Mouse (Mus musculus) MEL (cell line): ENCODE results near the gene BC051142. TPM values are rescaled to one million over a fixed set of nuclear protein-coding genes. Genes with fewer than 3 reads are reported as not detected.
"Not testable (repeated sequence)": the region's sequence is repeated elsewhere in the genome, so short reads cannot be mapped to it uniquely, and the experiment has no call there.

Experiments
- DNase-seq: peaks from one replicate; pipeline ENCODE4 v3.0.0; 2011; ENCODE audit warnings: low read depth, low spot score
- H3K27ac ChIP-seq: 2 replicates; pipeline ENCODE4 v1.5.1; 2012; ENCODE audit warnings: low read depth, mild to moderate bottlenecking, control low read depth, low read length, moderate library complexity; ENCODE audit not compliant: control insufficient read depth
- H3K27me3 ChIP-seq, 2 experiments: fragments of 150-350 bp in 1 of 2; sonication (generic) in 1 of 2; 2 replicates each; pipeline ENCODE4 v1.6.1; 2012; ENCODE audit warnings: low read length in 2 of 2, mild to moderate bottlenecking in 2 of 2, improper control_type of control experiment in 1 of 2, moderate library complexity in 1 of 2; ENCODE audit not compliant: insufficient read depth in 2 of 2, control insufficient read depth in 1 of 2
- H3K36me3 ChIP-seq, 2 experiments: 2 replicates each; pipeline ENCODE4 v1.6.1; 2012 to 2014; ENCODE audit warnings: low read length in 2 of 2, improper control_type of control experiment in 1 of 2, inconsistent platforms in 1 of 2, mild to moderate bottlenecking in 1 of 2; ENCODE audit not compliant: insufficient read depth in 2 of 2, control insufficient read depth in 1 of 2
- H3K4me1 ChIP-seq, 2 experiments: fragments of 150-350 bp in 1 of 2; sonication (generic) in 1 of 2; 2 replicates each; pipeline ENCODE4 v1.6.1; 2012; ENCODE audit warnings: low read length in 2 of 2, improper control_type of control experiment in 1 of 2, mild to moderate bottlenecking in 1 of 2; ENCODE audit not compliant: insufficient read depth in 2 of 2, control insufficient read depth in 1 of 2
- H3K4me3 ChIP-seq, 2 experiments: fragments of 150-350 bp in 1 of 2; sonication (generic) in 1 of 2; 2 replicates each; pipeline ENCODE4 v1.5.1; 2012; ENCODE audit warnings: low read depth in 2 of 2, low read length in 2 of 2, mild to moderate bottlenecking in 2 of 2, moderate library complexity in 2 of 2, control low read depth in 1 of 2, improper control_type of control experiment in 1 of 2; ENCODE audit not compliant: control insufficient read depth in 1 of 2, insufficient read depth in 1 of 2
- H3K79me2 ChIP-seq: 2 replicates; pipeline ENCODE4 v1.6.1; 2012; ENCODE audit warnings: mild to moderate bottlenecking, low read length, moderate library complexity; ENCODE audit not compliant: control insufficient read depth, poor library complexity, insufficient read depth
- H3K9ac ChIP-seq: 2 replicates; pipeline ENCODE4 v1.6.1; 2012; ENCODE audit warnings: low read depth, mild to moderate bottlenecking, control low read depth, low read length, moderate library complexity; ENCODE audit not compliant: control insufficient read depth, poor library complexity, severe bottlenecking
- H3K9me3 ChIP-seq: fragments of 150-350 bp; sonication (generic); replicated peaks from 2 replicates; pipeline ENCODE4 v1.6.1; 2012; ENCODE audit warnings: mild to moderate bottlenecking, low read length, improper control_type of control experiment, moderate library complexity; ENCODE audit not compliant: insufficient read depth
- KAT2A ChIP-seq: conservative IDR thresholded peaks from 2 replicates; pipeline ENCODE4 v1.6.1; 2012; ENCODE audit warnings: low read depth, low read length, improper control_type of control experiment, inconsistent platforms
- MXI1 ChIP-seq: IDR thresholded peaks from 2 replicates; pipeline ENCODE4 v1.6.1; 2011; ENCODE audit warnings: mild to moderate bottlenecking, low read depth, low read length, improper control_type of control experiment
- UBTF ChIP-seq: IDR thresholded peaks from 2 replicates; pipeline ENCODE4 v1.6.1; 2012; ENCODE audit warnings: low read depth, mild to moderate bottlenecking, inconsistent platforms, low read length, improper control_type of control experiment, moderate library complexity, borderline replicate concordance; ENCODE audit not compliant: insufficient read depth
- USF1 ChIP-seq: IDR thresholded peaks from 2 replicates; pipeline ENCODE4 v1.6.1; 2014; ENCODE audit warnings: low read depth, mild to moderate bottlenecking, inconsistent platforms, low read length, improper control_type of control experiment, moderate library complexity
- polyA plus RNA-seq, 2 experiments: library from polyadenylated mRNA; stranded (reverse) in 1 of 2; unstranded in 1 of 2; fragments of >175 nt in 1 of 2; fragments of >200 nt in 1 of 2; gene quantifications; 2 replicates each; pipeline versions ENCODE4 v1.2.1 to v1.2.4; 2012; ENCODE audit warnings: low replicate concordance in 2 of 2, low read depth in 1 of 2; ENCODE audit not compliant: insufficient read length in 2 of 2, insufficient read depth in 1 of 2, missing spikeins in 1 of 2
- total RNA-seq: library from RNA; depleted of rRNA; stranded (reverse); fragments of 300-350 nt; gene quantifications from 2 replicates; pipeline ENCODE4 v1.2.3, GENCODE M21; 2012; rRNA removed

Gene BC051142
- total and polyA plus RNA-seq, 3 experiments: 0.06 TPM; not detected in 2

- not testable (repeated sequence) for H3K27me3 ChIP-seq, H3K9ac ChIP-seq, H3K27ac ChIP-seq, DNase-seq, H3K4me3 ChIP-seq, H3K36me3 ChIP-seq, H3K9me3 ChIP-seq, H3K4me1 ChIP-seq, H3K79me2 ChIP-seq
Measured at GRCm38 (mm10) chr17:34497726-34498125, 99.1 kb downstream of the BC051142 start.

- Histone ChIP-seq H3K4me3 (no peak overlapping the region), H3K27me3 (no peaks in the 10 kb centered on the region), H3K36me3 (no peaks in the 10 kb centered on the region), H3K4me1 (no peaks in the 10 kb centered on the region), H3K9me3 (no peaks in the 10 kb centered on the region), H3K79me2 (no peaks in the 10 kb centered on the region), H3K9ac (no peak overlapping the region), H3K27ac (no peak overlapping the region)
- TF ChIP-seq KAT2A (no peak), USF1 (no peak), MXI1 (no peak), UBTF (no peak)
- DNase-seq: no peak
Measured at GRCm38 (mm10) chr17:34507591-34507990, 109.0 kb downstream of the BC051142 start.

Other genes with a start within 250 kb of the BC051142 start
- gene H2-DMb1, start 245.7 kb upstream of the BC051142 start, total RNA-seq: not detected in 2 replicates
- under 1 TPM in 1 of 2 experiments, not detected in 1; 0.67 TPM for gene H2-DMb1, start 245.7 kb upstream of the BC051142 start, polyA plus RNA-seq
- gene Tap1, start 211.3 kb upstream of the BC051142 start, total RNA-seq: 24.6 and 30.7 TPM in 2 replicates
- 10 to 100 TPM in 1 of 2 experiments, not detected in 1; 46.6 TPM for gene Tap1, start 211.3 kb upstream of the BC051142 start, polyA plus RNA-seq
- 23.3 and 24.9 TPM in 2 replicates for gene Psmb9, start 211.1 kb upstream of the BC051142 start, total RNA-seq
- 10 to 100 TPM in 1 of 2 experiments, not detected in 1; 14.7 TPM for gene Psmb9, start 211.1 kb upstream of the BC051142 start, polyA plus RNA-seq
- gene Psmb8, start 201.1 kb upstream of the BC051142 start, total RNA-seq: 129 and 144 TPM in 2 replicates
- 100 to 1,000 TPM in 1 of 2 experiments, not detected in 1; 133 TPM for gene Psmb8, start 201.1 kb upstream of the BC051142 start, polyA plus RNA-seq
- 40.3 and 48.5 TPM in 2 replicates for gene Tap2, start 195.3 kb upstream of the BC051142 start, total RNA-seq
- gene Tap2, start 195.3 kb upstream of the BC051142 start, polyA plus RNA-seq: 10 to 100 TPM in 1 of 2 experiments, not detected in 1; 63.0 TPM
- gene H2-Ob, start 159.9 kb upstream of the BC051142 start, total RNA-seq: 0.75 and 0.81 TPM in 2 replicates
- gene H2-Ob, start 159.9 kb upstream of the BC051142 start, polyA plus RNA-seq: 1 to 10 TPM in 1 of 2 experiments, not detected in 1; 2.0 TPM
- not detected in 2 replicates for gene H2-Ab1, start 141.1 kb upstream of the BC051142 start, total RNA-seq
- not detected for gene H2-Ab1, start 141.1 kb upstream of the BC051142 start, polyA plus RNA-seq
- not detected in 2 replicates for gene H2-Aa, start 111.0 kb upstream of the BC051142 start, total RNA-seq
- gene H2-Aa, start 111.0 kb upstream of the BC051142 start, polyA plus RNA-seq: not detected
- gene H2-Eb1, start 93.0 kb upstream of the BC051142 start, total RNA-seq: 0.15 TPM in 1 of 2 replicates, not detected in the other
- under 1 TPM in 1 of 2 experiments, not detected in 1; 0.07 TPM for gene H2-Eb1, start 93.0 kb upstream of the BC051142 start, polyA plus RNA-seq
- gene H2-Eb2, start 73.2 kb upstream of the BC051142 start, total RNA-seq: not detected in 2 replicates
- gene H2-Eb2, start 73.2 kb upstream of the BC051142 start, polyA plus RNA-seq: not detected
- gene Btnl2, start 44.0 kb upstream of the BC051142 start, total RNA-seq: not detected in 2 replicates
- gene Btnl2, start 44.0 kb upstream of the BC051142 start, polyA plus RNA-seq: not detected
- not detected in 2 replicates for gene Btnl1, start 21.7 kb upstream of the BC051142 start, total RNA-seq
- gene Btnl1, start 21.7 kb upstream of the BC051142 start, polyA plus RNA-seq: under 1 TPM in 1 of 2 experiments, not detected in 1; 0.17 TPM
- gene Btnl4, start 78.5 kb downstream of the BC051142 start, total RNA-seq: not detected in 2 replicates
- not detected for gene Btnl4, start 78.5 kb downstream of the BC051142 start, polyA plus RNA-seq
- gene Btnl6, start 118.5 kb downstream of the BC051142 start, total RNA-seq: not detected in 2 replicates
- gene Btnl6, start 118.5 kb downstream of the BC051142 start, polyA plus RNA-seq: not detected
- 0.10 and 0.15 TPM in 2 replicates for gene Notch4, start 165.4 kb downstream of the BC051142 start, total RNA-seq
- gene Notch4, start 165.4 kb downstream of the BC051142 start, polyA plus RNA-seq: 10 to 100 TPM in 1 of 2 experiments, under 1 TPM in 1; 0.33 to 21.9 TPM
- gene Gpsm3, start 191.0 kb downstream of the BC051142 start, total RNA-seq: 10.6 and 12.0 TPM in 2 replicates
- 10 to 100 TPM in 1 of 2 experiments, not detected in 1; 37.8 TPM for gene Gpsm3, start 191.0 kb downstream of the BC051142 start, polyA plus RNA-seq
- gene Pbx2, start 192.4 kb downstream of the BC051142 start, total RNA-seq: 40.3 and 42.4 TPM in 2 replicates
- gene Pbx2, start 192.4 kb downstream of the BC051142 start, polyA plus RNA-seq: 10 to 100 TPM in 1 of 2 experiments, not detected in 1; 76.7 TPM
- gene Ager, start 199.0 kb downstream of the BC051142 start, total RNA-seq: 0.27 and 0.62 TPM in 2 replicates
- gene Ager, start 199.0 kb downstream of the BC051142 start, polyA plus RNA-seq: 1 to 10 TPM in 1 of 2 experiments, not detected in 1; 3.7 TPM
- 23.5 and 24.8 TPM in 2 replicates for gene Rnf5, start 204.9 kb downstream of the BC051142 start, total RNA-seq
- 10 to 100 TPM in 1 of 2 experiments, not detected in 1; 85.1 TPM for gene Rnf5, start 204.9 kb downstream of the BC051142 start, polyA plus RNA-seq
- gene Agpat1, start 205.4 kb downstream of the BC051142 start, total RNA-seq: 81.5 and 85.2 TPM in 2 replicates
- 100 to 1,000 TPM in 1 of 2 experiments, not detected in 1; 153 TPM for gene Agpat1, start 205.4 kb downstream of the BC051142 start, polyA plus RNA-seq
- 0.56 and 0.89 TPM in 2 replicates for gene Egfl8, start 217.2 kb downstream of the BC051142 start, total RNA-seq
- gene Egfl8, start 217.2 kb downstream of the BC051142 start, polyA plus RNA-seq: 1 to 10 TPM in 1 of 2 experiments, not detected in 1; 1.6 TPM
- gene Ppt2, start 229.7 kb downstream of the BC051142 start, total RNA-seq: 20.2 and 29.2 TPM in 2 replicates
- gene Ppt2, start 229.7 kb downstream of the BC051142 start, polyA plus RNA-seq: 100 to 1,000 TPM in 1 of 2 experiments, 10 to 100 TPM in 1; 67.1 to 147 TPM
- gene Prrt1, start 230.7 kb downstream of the BC051142 start, total RNA-seq: not detected in 2 replicates
- gene Prrt1, start 230.7 kb downstream of the BC051142 start, polyA plus RNA-seq: 1 to 10 TPM in 1 of 2 experiments, not detected in 1; 1.0 TPM
- 4.4 and 7.0 TPM in 2 replicates for gene Fkbpl, start 245.9 kb downstream of the BC051142 start, total RNA-seq
- 1 to 10 TPM in 1 of 2 experiments, not detected in 1; 6.4 TPM for gene Fkbpl, start 245.9 kb downstream of the BC051142 start, polyA plus RNA-seq
- gene Atf6b, start 248.3 kb downstream of the BC051142 start, total RNA-seq: 39.6 and 45.3 TPM in 2 replicates
- gene Atf6b, start 248.3 kb downstream of the BC051142 start, polyA plus RNA-seq: 100 to 1,000 TPM in 1 of 2 experiments, not detected in 1; 101 TPM